Mouse (Mus musculus) MEL (cell line): ENCODE results near the gene Stac3. TPM values are rescaled to one million over a fixed set of nuclear protein-coding genes. Genes with fewer than 3 reads are reported as not detected.

Experiments
- DNase-seq: peaks from one replicate; pipeline ENCODE4 v3.0.0; 2011; ENCODE audit warnings: low read depth, low spot score
- H3K27ac ChIP-seq: 2 replicates; pipeline ENCODE4 v1.5.1; 2012; ENCODE audit warnings: low read depth, mild to moderate bottlenecking, control low read depth, low read length, moderate library complexity; ENCODE audit not compliant: control insufficient read depth
- H3K27me3 ChIP-seq, 2 experiments: fragments of 150-350 bp in 1 of 2; sonication (generic) in 1 of 2; 2 replicates each; pipeline ENCODE4 v1.6.1; 2012; ENCODE audit warnings: low read length in 2 of 2, mild to moderate bottlenecking in 2 of 2, improper control_type of control experiment in 1 of 2, moderate library complexity in 1 of 2; ENCODE audit not compliant: insufficient read depth in 2 of 2, control insufficient read depth in 1 of 2
- H3K36me3 ChIP-seq, 2 experiments: 2 replicates each; pipeline ENCODE4 v1.6.1; 2012 to 2014; ENCODE audit warnings: low read length in 2 of 2, improper control_type of control experiment in 1 of 2, inconsistent platforms in 1 of 2, mild to moderate bottlenecking in 1 of 2; ENCODE audit not compliant: insufficient read depth in 2 of 2, control insufficient read depth in 1 of 2
- H3K4me1 ChIP-seq, 2 experiments: fragments of 150-350 bp in 1 of 2; sonication (generic) in 1 of 2; 2 replicates each; pipeline ENCODE4 v1.6.1; 2012; ENCODE audit warnings: low read length in 2 of 2, improper control_type of control experiment in 1 of 2, mild to moderate bottlenecking in 1 of 2; ENCODE audit not compliant: insufficient read depth in 2 of 2, control insufficient read depth in 1 of 2
- H3K4me3 ChIP-seq, 2 experiments: fragments of 150-350 bp in 1 of 2; sonication (generic) in 1 of 2; 2 replicates each; pipeline ENCODE4 v1.5.1; 2012; ENCODE audit warnings: low read depth in 2 of 2, low read length in 2 of 2, mild to moderate bottlenecking in 2 of 2, moderate library complexity in 2 of 2, control low read depth in 1 of 2, improper control_type of control experiment in 1 of 2; ENCODE audit not compliant: control insufficient read depth in 1 of 2, insufficient read depth in 1 of 2
- H3K79me2 ChIP-seq: 2 replicates; pipeline ENCODE4 v1.6.1; 2012; ENCODE audit warnings: mild to moderate bottlenecking, low read length, moderate library complexity; ENCODE audit not compliant: control insufficient read depth, poor library complexity, insufficient read depth
- H3K9ac ChIP-seq: 2 replicates; pipeline ENCODE4 v1.6.1; 2012; ENCODE audit warnings: low read depth, mild to moderate bottlenecking, control low read depth, low read length, moderate library complexity; ENCODE audit not compliant: control insufficient read depth, poor library complexity, severe bottlenecking
- H3K9me3 ChIP-seq: fragments of 150-350 bp; sonication (generic); replicated peaks from 2 replicates; pipeline ENCODE4 v1.6.1; 2012; ENCODE audit warnings: mild to moderate bottlenecking, low read length, improper control_type of control experiment, moderate library complexity; ENCODE audit not compliant: insufficient read depth
- BHLHE40 ChIP-seq: IDR thresholded peaks from 2 replicates; pipeline ENCODE4 v1.6.1; 2012; ENCODE audit warnings: low read depth, mild to moderate bottlenecking, inconsistent platforms, low read length, improper control_type of control experiment, borderline replicate concordance
- CTCF ChIP-seq, 3 experiments: IDR thresholded peaks in 2 of 3; conservative IDR thresholded peaks in 1 of 3; 2 replicates each; pipeline ENCODE4 v1.5.1; 2011 to 2012; ENCODE audit warnings: low read length in 3 of 3, low read depth in 2 of 3, mild to moderate bottlenecking in 2 of 3, improper control_type of control experiment in 1 of 3, inconsistent platforms in 1 of 3, mixed read lengths in 1 of 3, moderate library complexity in 1 of 3; ENCODE audit not compliant: control insufficient read depth in 1 of 3, insufficient read depth in 1 of 3, poor library complexity in 1 of 3, severe bottlenecking in 1 of 3
- GABPA ChIP-seq: IDR thresholded peaks from 2 replicates; pipeline ENCODE4 v1.6.1; 2012; ENCODE audit warnings: low read depth, mild to moderate bottlenecking, inconsistent platforms, low read length, improper control_type of control experiment, moderate library complexity
- GATA1 ChIP-seq: IDR thresholded peaks from 2 replicates; pipeline ENCODE4 v1.6.1; 2011; ENCODE audit warnings: low read depth, low read length, improper control_type of control experiment
- JUND ChIP-seq: IDR thresholded peaks from 2 replicates; pipeline ENCODE4 v1.6.1; 2011; ENCODE audit warnings: low read depth, mild to moderate bottlenecking, improper control_type of control experiment, low read length
- MEF2A ChIP-seq: IDR thresholded peaks from 2 replicates; pipeline ENCODE4 v1.6.1; 2014; ENCODE audit warnings: low read depth, mild to moderate bottlenecking, inconsistent platforms, low read length, improper control_type of control experiment; ENCODE audit not compliant: poor library complexity, insufficient replicate concordance, severe bottlenecking; ENCODE audit errors: extremely low read depth
- MXI1 ChIP-seq: IDR thresholded peaks from 2 replicates; pipeline ENCODE4 v1.6.1; 2011; ENCODE audit warnings: mild to moderate bottlenecking, low read depth, low read length, improper control_type of control experiment
- NRF1 ChIP-seq: IDR thresholded peaks from 2 replicates; pipeline ENCODE4 v1.6.1; 2014; ENCODE audit warnings: low read depth, mild to moderate bottlenecking, inconsistent platforms, low read length, improper control_type of control experiment, moderate library complexity; ENCODE audit not compliant: poor library complexity, insufficient read depth, severe bottlenecking
- POLR2AphosphoS2 ChIP-seq: IDR thresholded peaks from 2 replicates; pipeline ENCODE4 v1.6.1; 2011; ENCODE audit warnings: low read length, improper control_type of control experiment
- RAD21 ChIP-seq: IDR thresholded peaks from 2 replicates; pipeline ENCODE4 v1.6.1; 2011; ENCODE audit warnings: mild to moderate bottlenecking, low read depth, low read length, improper control_type of control experiment
- RCOR1 ChIP-seq: IDR thresholded peaks from 2 replicates; pipeline ENCODE4 v1.6.1; 2012; ENCODE audit warnings: low read depth, mild to moderate bottlenecking, inconsistent platforms, low read length, improper control_type of control experiment
- SIN3A ChIP-seq: IDR thresholded peaks from 2 replicates; pipeline ENCODE4 v1.6.1; 2012; ENCODE audit warnings: low read length, improper control_type of control experiment, inconsistent platforms
- TBP ChIP-seq: IDR thresholded peaks from 2 replicates; pipeline ENCODE4 v1.8.0; 2011; ENCODE audit warnings: low read depth, low read length, improper control_type of control experiment
- TCF12 ChIP-seq: IDR thresholded peaks from 2 replicates; pipeline ENCODE4 v1.6.1; 2014; ENCODE audit warnings: low read depth, mild to moderate bottlenecking, inconsistent platforms, low read length, improper control_type of control experiment, moderate library complexity
- UBTF ChIP-seq: IDR thresholded peaks from 2 replicates; pipeline ENCODE4 v1.6.1; 2012; ENCODE audit warnings: low read depth, mild to moderate bottlenecking, inconsistent platforms, low read length, improper control_type of control experiment, moderate library complexity, borderline replicate concordance; ENCODE audit not compliant: insufficient read depth
- ZC3H11A ChIP-seq: IDR thresholded peaks from 2 replicates; pipeline ENCODE4 v1.6.1; 2012; ENCODE audit warnings: low read depth, mild to moderate bottlenecking, inconsistent platforms, low read length, improper control_type of control experiment
- ZNF384 ChIP-seq: IDR thresholded peaks from 2 replicates; pipeline ENCODE4 v1.6.1; 2012; ENCODE audit warnings: low read depth, mild to moderate bottlenecking, inconsistent platforms, low read length, improper control_type of control experiment
- polyA plus RNA-seq, 2 experiments: library from polyadenylated mRNA; stranded (reverse) in 1 of 2; unstranded in 1 of 2; fragments of >175 nt in 1 of 2; fragments of >200 nt in 1 of 2; gene quantifications; 2 replicates each; pipeline versions ENCODE4 v1.2.1 to v1.2.4; 2012; ENCODE audit warnings: low replicate concordance in 2 of 2, low read depth in 1 of 2; ENCODE audit not compliant: insufficient read length in 2 of 2, insufficient read depth in 1 of 2, missing spikeins in 1 of 2
- total RNA-seq: library from RNA; depleted of rRNA; stranded (reverse); fragments of 300-350 nt; gene quantifications from 2 replicates; pipeline ENCODE4 v1.2.3, GENCODE M21; 2012

Gene Stac3
- total and polyA plus RNA-seq, 3 experiments, result 0.25 TPM; not detected in 2

GRCm38 (mm10) chr10:127480833-127481813 is 20.4 kb upstream of the Stac3 start:
- Histone ChIP-seq H3K4me3 (no peak overlapping the region), H3K4me1 (no peaks in the 10 kb centered on the region), H3K27me3 (no peaks in the 10 kb centered on the region), H3K27ac (no peak overlapping the region), H3K79me2 (no peaks in the 10 kb centered on the region), H3K9ac (no peak overlapping the region), H3K9me3 (no peaks in the 10 kb centered on the region), H3K36me3 (peaks cover 0 to 5% of the 10 kb centered on the region in 2 experiments; a peak in 2 of 4 replicates)
- DNase-seq, result peak; percentile 16
- TF ChIP-seq CTCF (IDR thresholded peaks at IDR 0.05 in 2 of 3, conservative IDR thresholded peaks at IDR 0.05 in 1 of 3; ENCODE audit: control insufficient read depth in 1 of 3, insufficient read depth in 1 of 3, low read depth in 2 of 3, low read length in 3 of 3, poor library complexity in 1 of 3, severe bottlenecking in 1 of 3) (peak in 1 of 3 experiments; percentile 15; a peak in 1 of 6 replicates), RCOR1 (no peak)

- no peaks in the 10 kb centered on the region for H3K27me3 ChIP-seq
- H3K9ac ChIP-seq, result no peak overlapping the region
- no peaks in the 10 kb centered on the region for H3K4me1 ChIP-seq
- H3K79me2 ChIP-seq, result no peaks in the 10 kb centered on the region
- TF ChIP-seq SIN3A, result no peak
- no peak for TF ChIP-seq NRF1
- no peak for TF ChIP-seq MEF2A
- no peak for TF ChIP-seq BHLHE40
- no peak for TF ChIP-seq CTCF (IDR thresholded peaks at IDR 0.05 in 2 of 3, conservative IDR thresholded peaks at IDR 0.05 in 1 of 3; ENCODE audit: control insufficient read depth in 1 of 3, insufficient read depth in 1 of 3, low read depth in 2 of 3, low read length in 3 of 3, poor library complexity in 1 of 3, severe bottlenecking in 1 of 3)
- no peak for TF ChIP-seq GATA1
- no peak for TF ChIP-seq TCF12
- TF ChIP-seq ZNF384, result no peak
- no peak for TF ChIP-seq ZC3H11A
- TF ChIP-seq GABPA, result no peak
- no peak for TF ChIP-seq MXI1
- no peak for TF ChIP-seq RAD21
- no peak for TF ChIP-seq POLR2AphosphoS2
- TF ChIP-seq RCOR1, result no peak
- no peak for TF ChIP-seq UBTF
- TF ChIP-seq JUND, result no peak
- TF ChIP-seq TBP, result no peak
- TF ChIP-seq, all 39 proteins: peak for 0
- no peak for DNase-seq
- H3K27ac ChIP-seq, result no peak overlapping the region
- H3K9me3 ChIP-seq, result no peaks in the 10 kb centered on the region
- no peak overlapping the region for H3K4me3 ChIP-seq
- peaks cover 0 to 4% of the 10 kb centered on the region in 2 experiments; a peak in 2 of 4 replicates for H3K36me3 ChIP-seq
These were observed 16.3 kb upstream of the Stac3 start for GRCm38 (mm10) chr10:127485235-127485634.
